Mouse (Mus musculus) cerebellum, adult 2 months (tissue): Measurements from ENCODE around the gene Rab9.

ENCODE experiments used
- CTCF ChIP-seq: fragments of 200-500 bp; IDR thresholded peaks from 2 replicates; pipeline ENCODE4 v1.5.1; 2011; ENCODE audit warnings: low read depth, mild to moderate bottlenecking, control low read depth, low read length, moderate library complexity, borderline replicate concordance; ENCODE audit not compliant: insufficient read depth
- POLR2A ChIP-seq: fragments of 200-500 bp; IDR thresholded peaks from 2 replicates; pipeline ENCODE4 v1.6.1; 2011; ENCODE audit warnings: low read length, control low read depth, borderline replicate concordance; ENCODE audit not compliant: insufficient read depth

DNA sequence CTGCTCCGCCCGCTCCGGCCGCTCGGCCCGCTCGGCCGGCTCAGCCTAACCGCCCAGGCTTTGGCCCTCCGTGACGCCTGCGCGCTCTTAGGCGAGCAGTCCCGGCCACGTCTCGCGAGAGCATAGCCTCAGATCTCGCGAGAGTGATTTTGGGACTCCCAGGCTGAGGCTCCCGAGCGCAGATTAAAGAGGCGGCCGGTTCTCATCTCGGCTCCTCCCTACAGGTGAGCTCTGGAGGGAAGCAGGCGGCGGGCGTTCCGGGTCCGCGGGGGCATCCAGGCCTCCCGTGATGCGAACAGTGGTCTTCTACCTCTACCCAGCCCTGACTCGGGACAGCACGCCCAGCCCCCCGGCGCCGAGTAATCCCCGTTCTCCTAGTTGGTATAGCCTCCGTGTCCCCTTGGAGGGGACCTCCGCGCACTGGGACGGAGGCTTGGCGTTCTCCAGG lies 39.0 kb downstream of the Rab9 start, which contains the start of gene Ofd1:
- no peak for TF ChIP-seq CTCF
- peak; percentile 83 for TF ChIP-seq POLR2A
